Comparison of ENCODE assay signal across 14 mouse cellular contexts in the genomic region with DNA sequence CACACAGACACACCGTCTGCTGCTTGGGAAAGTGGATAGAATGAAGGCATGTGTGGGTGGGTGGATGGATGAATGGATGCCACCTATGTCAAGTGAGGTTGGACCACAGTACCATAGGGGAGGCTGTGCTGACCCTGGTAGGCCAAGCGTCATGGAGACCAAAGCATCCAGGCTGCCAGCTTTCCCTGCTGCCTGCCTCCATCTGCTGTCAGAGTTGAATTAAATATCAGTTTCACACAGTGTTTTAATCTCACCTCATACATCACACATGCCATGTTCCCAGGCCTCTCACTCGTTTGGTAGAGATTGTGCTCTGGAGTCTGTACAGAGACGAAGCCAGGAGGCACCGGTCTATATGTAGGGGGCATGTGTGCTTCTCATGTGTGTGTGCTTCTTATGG. TPM values are rescaled to one million over a fixed set of nuclear protein-coding genes. Genes with fewer than 3 reads are reported as not detected.
A peak's percentile ranks its signal among the peaks of the same experiment; 100 is the strongest.
DNase-seq lines count a peak whose midpoint lies in the region; ATAC-seq lines count a peak whose summit lies in the region.
"Had no signal": no experiment of that assay in that cellular context is flagged by ENCODE, and none has a peak within 500 bp of the region (broad histone marks: within the 10 kb centered on the region; RNA-seq: fewer than 3 reads in every experiment).

No protein-coding gene starts in this region.

- H3K4me2 ChIP-seq in forebrain, embryonic 16.5 days (ENCODE audit: low read length): no peak overlapping the region
- no peak overlapping the region for H3K4me2 ChIP-seq in midbrain, embryonic 14.5 days (ENCODE audit: low read length)

- no peaks in the 10 kb centered on the region for H3K9me3 ChIP-seq in forebrain, embryonic 16.5 days (ENCODE audit: control insufficient read depth, low read length)
- no peaks in the 10 kb centered on the region for H3K9me3 ChIP-seq in midbrain, embryonic 14.5 days (ENCODE audit: control insufficient read depth, low read length)

- no peaks in the 10 kb centered on the region for H3K27me3 ChIP-seq in forebrain, embryonic 16.5 days (replicated peaks; ENCODE audit: control insufficient read depth, insufficient read depth, low read length)
- H3K27me3 ChIP-seq in midbrain, embryonic 14.5 days (ENCODE audit: control insufficient read depth, insufficient read depth, low read length): no peaks in the 10 kb centered on the region

- H3K4me3 ChIP-seq in forebrain, embryonic 16.5 days (replicated peaks; ENCODE audit: low read length): no peak overlapping the region
- no peak overlapping the region for H3K4me3 ChIP-seq in midbrain, embryonic 14.5 days (replicated peaks; ENCODE audit: low read depth, low read length)

- no peak overlapping the region for H3K9ac ChIP-seq in forebrain, embryonic 16.5 days (replicated peaks; ENCODE audit: low read depth, low read length)
- no peak overlapping the region for H3K9ac ChIP-seq in midbrain, embryonic 14.5 days (replicated peaks; ENCODE audit: low read length)

- 33% methylated on average over 5 of the region's 5 CpGs for WGBS in forebrain, embryonic 16.5 days
- WGBS in midbrain, embryonic 14.5 days: 63% methylated on average over 5 of the region's 5 CpGs

- peak overlapping the region; percentile 100 for H3K27ac ChIP-seq in forebrain, embryonic 16.5 days (ENCODE audit: low read length)
- peak overlapping the region; percentile 95; the same call in 1 of the 2 replicates for H3K27ac ChIP-seq in midbrain, embryonic 14.5 days (replicated peaks; ENCODE audit: low read depth, low read length)

- ATAC-seq in cerebellum, adult (ENCODE audit: insufficient number of reproducible peaks, low FRiP score, low TSS enrichment): peak; percentile 18; the same call in 1 of the 2 replicates
- ATAC-seq in forebrain, embryonic 16.5 days: peak; percentile 11; the same call in 1 of the 2 replicates
- no peak for ATAC-seq in midbrain, embryonic 14.5 days (ENCODE audit: low FRiP score, low TSS enrichment)

- H3K36me3 ChIP-seq in forebrain, embryonic 16.5 days (ENCODE audit: control insufficient read depth, insufficient read depth): no peaks in the 10 kb centered on the region
- no peaks in the 10 kb centered on the region for H3K36me3 ChIP-seq in midbrain, embryonic 14.5 days (ENCODE audit: control insufficient read depth, insufficient read depth, low read length)

- no peak for DNase-seq in cerebellum, postnatal 4 days (ENCODE audit: low spot score in 2 of 2)
- peak; percentile 72 for DNase-seq in cerebellum, adult 9-11 months
- DNase-seq in midbrain, embryonic 14.5 days: no peak
- DNase-seq in retina, embryonic 14.5 days (ENCODE audit: low spot score): no peak
- DNase-seq in gastrocnemius, adult 18-20 months (ENCODE audit: low spot score): no peak
- no peak for DNase-seq in ovary, postnatal 14 days (ENCODE audit: low spot score)
- DNase-seq: kidney, adult 8-10 months; liver; lung, postnatal 14 days had no signal

- peaks cover 68% of the 10 kb centered on the region for H3K4me1 ChIP-seq in forebrain, embryonic 16.5 days (replicated peaks; ENCODE audit: control insufficient read depth, insufficient read depth, low read length)
- peaks cover 68% of the 10 kb centered on the region for H3K4me1 ChIP-seq in midbrain, embryonic 14.5 days (ENCODE audit: control insufficient read depth, insufficient read depth, low read length)

RNA-seq across cellular contexts. Expression of a gene that starts 7.8 kb away (rescaled TPM):
- 0.51 and 0.79 TPM in 2 replicates for polyA plus RNA-seq in forebrain, embryonic 16.5 days (2015; fragmentation: Nextera tagmentation; extraction: Ambion mirVana)
- 0.09 and 0.54 TPM in 2 replicates for polyA plus RNA-seq in midbrain, embryonic 14.5 days (2014; fragmentation: Nextera tagmentation; extraction: Ambion mirVana)
- total RNA-seq in gastrocnemius, adult 18-20 months (2021): not detected
- total RNA-seq: common myeloid progenitor, adult 5-6 weeks; gastrocnemius, postnatal 25 days had no signal
- polyA plus RNA-seq: heart, embryonic 14.5 days had no signal

RNA-seq across cellular contexts. Expression of a gene that starts 47.2 kb away (rescaled TPM):
- 9.2 and 11.7 TPM in 2 replicates for polyA plus RNA-seq in forebrain, embryonic 16.5 days (2015; fragmentation: Nextera tagmentation; extraction: Ambion mirVana)
- 2.3 and 10.1 TPM in 2 replicates for polyA plus RNA-seq in midbrain, embryonic 14.5 days (2014; fragmentation: Nextera tagmentation; extraction: Ambion mirVana)
- total RNA-seq in gastrocnemius, adult 18-20 months (2021): under 1 TPM; 0.16 to 0.90 TPM
- total RNA-seq: common myeloid progenitor, adult 5-6 weeks had no signal
